Mouse (Mus musculus): Measurements from ENCODE around the gene Pamr1. TPM values are rescaled to one million over a fixed set of nuclear protein-coding genes. Genes with fewer than 3 reads are reported as not detected.

The Pamr1 gene
- total RNA-seq, 2 experiments from 2014 or later, result 3.3 to 7.4 TPM

DNA sequence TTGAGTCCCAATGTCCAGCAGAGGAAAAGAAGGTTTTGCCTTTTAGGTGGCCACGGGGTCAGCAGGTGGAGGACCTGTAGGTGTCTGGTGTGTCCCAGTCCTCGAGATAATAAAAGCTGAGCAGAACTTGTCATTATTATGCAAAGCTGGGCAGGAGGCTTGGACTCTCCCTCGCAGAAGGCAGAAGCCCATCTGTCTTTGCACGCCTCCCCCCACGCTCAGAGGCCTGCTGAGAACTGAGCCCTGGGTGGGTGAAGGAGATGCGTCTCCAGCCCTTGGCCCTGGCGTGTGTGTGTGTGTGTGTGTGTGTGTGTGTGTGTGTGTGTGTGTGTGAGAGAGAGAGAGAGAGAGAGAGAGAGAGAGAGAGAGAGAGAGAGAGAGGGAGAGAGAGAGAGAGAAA is 107.9 kb downstream of the Pamr1 start:
- intact Hi-C loops (cut with DNase I), result no loop called here
- no peak for TF ChIP-seq CTCF (IDR thresholded peaks at IDR 0.05)
- Histone ChIP-seq H3K4me3 (no peak overlapping the region), H3K27ac (no peak overlapping the region)
- no peak for DNase-seq

DNA sequence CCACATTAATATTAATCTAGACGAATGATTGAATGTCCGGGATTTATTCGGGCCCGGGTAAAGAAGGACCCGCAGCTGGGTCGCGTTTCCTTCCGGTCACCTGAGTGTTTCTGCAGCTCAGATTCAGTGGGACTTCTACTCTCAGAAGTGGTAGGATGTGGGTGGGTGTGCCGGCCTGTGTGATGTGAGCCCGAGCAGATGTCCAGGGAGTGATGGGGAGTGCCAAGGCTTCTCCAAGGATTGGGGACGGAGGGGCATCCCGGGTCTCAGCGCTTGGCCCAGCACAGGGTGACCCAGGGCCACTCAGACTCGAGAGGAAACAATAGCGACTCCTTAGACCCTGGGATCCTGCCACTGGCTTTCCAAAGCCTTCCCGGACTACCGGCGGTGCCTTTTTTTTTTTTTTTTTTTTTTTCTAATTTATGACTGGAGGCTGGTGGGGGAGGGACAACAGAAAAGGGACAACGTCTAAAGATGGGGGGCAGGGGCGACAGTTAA is 108.4 kb downstream of the Pamr1 start, which contains the start of gene Slc1a2:
Gene Slc1a2, plus strand, starts transcription at position 497 of the 498 bp plus-strand sequence.
- DNase-seq, result no peak
- peak within 1 kb of the TSS; percentile 77 for H3K4me3 ChIP-seq
- no peak within 1 kb of the TSS for H3K27ac ChIP-seq
- intact Hi-C loops (cut with DNase I), result no loop called here
- no peak for TF ChIP-seq CTCF (IDR thresholded peaks at IDR 0.05)

DNA sequence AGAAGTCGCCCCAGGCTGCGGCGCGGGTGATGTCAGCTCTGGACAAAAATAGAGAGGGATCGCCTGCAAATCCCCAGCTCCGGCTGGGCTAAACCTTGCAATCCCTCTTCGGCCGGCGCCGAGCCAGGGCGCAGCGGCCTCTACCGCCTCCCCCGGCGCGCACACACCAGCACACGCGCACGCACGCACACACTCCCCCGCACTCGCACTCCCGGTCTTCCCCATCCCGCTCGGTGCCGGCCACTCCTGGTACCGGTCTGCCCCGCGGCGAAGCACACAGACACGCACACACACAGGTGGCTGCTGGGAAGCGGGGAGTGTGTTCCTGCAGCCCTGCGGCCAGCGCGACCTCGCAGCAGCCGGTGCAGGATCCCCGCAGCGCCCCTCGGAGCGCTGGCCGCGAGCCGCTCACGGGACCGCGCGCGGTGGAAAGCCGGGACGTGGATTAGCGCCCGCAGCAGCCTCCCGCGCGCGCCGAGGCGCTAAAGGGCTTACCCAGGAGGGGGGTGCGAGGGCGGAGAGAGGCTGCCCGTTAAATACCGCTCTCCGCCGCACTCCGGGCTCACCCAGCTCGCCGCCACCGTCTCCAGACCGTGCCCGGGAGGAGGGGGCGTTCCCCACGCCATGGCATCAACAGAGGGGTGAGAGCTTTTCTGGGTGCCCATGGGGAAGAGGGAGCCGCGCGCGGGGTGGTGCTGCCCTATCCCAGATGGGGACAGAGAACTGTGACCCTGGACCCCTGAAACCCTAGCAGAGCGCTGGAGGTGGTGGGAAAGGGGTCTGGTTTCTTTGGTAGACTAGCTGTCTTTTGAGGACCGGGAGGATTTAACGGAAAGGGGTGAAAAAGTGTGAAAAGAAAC is 109.1 kb downstream of the Pamr1 start:
- Histone ChIP-seq H3K27ac (no peak overlapping the region), H3K4me3 (peak overlapping the region; percentile 77)
- intact Hi-C loops (cut with DNase I), result no loop called here
- TF ChIP-seq CTCF (IDR thresholded peaks at IDR 0.05), result peak; percentile 20; the same call in 1 of the 2 replicates
- DNase-seq, result peak; percentile 54

DNA sequence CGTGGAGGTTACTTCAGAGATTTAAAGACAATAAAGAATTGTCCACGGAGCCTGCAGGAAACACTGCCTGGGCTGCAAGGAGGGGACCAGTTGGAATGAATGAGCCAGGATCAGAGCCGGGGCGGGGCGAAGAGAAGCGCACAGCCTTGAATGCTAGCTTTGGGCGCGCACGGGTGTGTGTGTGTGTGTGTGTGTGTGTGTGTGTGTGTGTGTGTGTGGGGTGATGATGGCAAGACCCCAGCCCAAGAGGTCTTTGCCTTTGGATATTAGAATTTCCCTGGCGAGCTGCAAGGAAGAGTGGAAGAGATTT is 109.7 kb downstream of the Pamr1 start:
- peak overlapping the region; percentile 77 for H3K4me3 ChIP-seq
- no peak for DNase-seq
- intact Hi-C loops (cut with DNase I), result no loop called here
- H3K27ac ChIP-seq, result no peak overlapping the region
- no peak for TF ChIP-seq CTCF (IDR thresholded peaks at IDR 0.05)

DNA sequence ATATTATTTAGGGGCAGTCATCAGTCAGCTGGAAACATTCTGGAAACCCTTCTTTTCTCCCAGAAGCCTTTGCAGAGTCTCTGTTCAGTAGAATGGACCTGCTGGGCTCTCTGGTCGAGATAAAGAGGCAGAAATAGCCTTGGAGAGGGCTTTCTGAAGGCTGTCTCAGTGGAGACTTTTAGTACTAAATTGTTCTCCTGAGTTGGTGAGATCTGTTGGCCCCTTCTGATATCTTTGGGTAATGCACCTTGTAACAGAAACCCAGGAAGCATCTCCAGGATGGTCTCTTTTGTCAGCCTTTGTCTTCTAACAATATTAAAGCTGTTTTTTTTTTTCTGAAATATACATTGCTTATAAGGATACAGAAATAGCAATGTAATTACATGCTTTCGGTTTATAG is 111.2 kb downstream of the Pamr1 start:
- no peak for DNase-seq
- no peak for TF ChIP-seq CTCF (IDR thresholded peaks at IDR 0.05)
- intact Hi-C loops (cut with DNase I), result no loop called here

DNA sequence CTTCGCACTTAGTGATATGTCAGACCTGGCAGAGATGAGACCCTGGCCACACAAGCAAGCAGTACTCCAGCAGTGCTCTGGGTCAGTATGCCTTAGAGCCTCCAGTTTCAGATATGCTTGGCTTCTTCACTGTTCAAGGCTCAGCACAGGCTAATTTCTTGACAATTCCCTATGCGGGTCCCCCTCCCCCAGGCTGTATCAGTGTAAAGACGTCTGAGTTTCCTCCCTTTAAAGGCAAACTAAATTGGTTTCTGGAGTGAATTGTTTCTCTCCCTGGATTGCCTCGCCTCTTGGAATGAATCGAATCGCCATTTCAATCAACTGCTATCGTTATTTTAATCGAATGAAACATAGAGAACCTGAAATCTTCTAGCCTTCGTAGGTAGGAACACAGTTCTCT is 113.1 kb downstream of the Pamr1 start:
- intact Hi-C loops (cut with DNase I), result no loop called here
- Histone ChIP-seq H3K4me3 (no peak overlapping the region), H3K27ac (no peak overlapping the region)
- no peak for DNase-seq
- no peak for TF ChIP-seq CTCF (IDR thresholded peaks at IDR 0.05)

More for the DNA sequence above, 111.2 kb downstream of the Pamr1 start:
- no peak overlapping the region for H3K27ac ChIP-seq
- no peak overlapping the region for H3K4me3 ChIP-seq

DNA sequence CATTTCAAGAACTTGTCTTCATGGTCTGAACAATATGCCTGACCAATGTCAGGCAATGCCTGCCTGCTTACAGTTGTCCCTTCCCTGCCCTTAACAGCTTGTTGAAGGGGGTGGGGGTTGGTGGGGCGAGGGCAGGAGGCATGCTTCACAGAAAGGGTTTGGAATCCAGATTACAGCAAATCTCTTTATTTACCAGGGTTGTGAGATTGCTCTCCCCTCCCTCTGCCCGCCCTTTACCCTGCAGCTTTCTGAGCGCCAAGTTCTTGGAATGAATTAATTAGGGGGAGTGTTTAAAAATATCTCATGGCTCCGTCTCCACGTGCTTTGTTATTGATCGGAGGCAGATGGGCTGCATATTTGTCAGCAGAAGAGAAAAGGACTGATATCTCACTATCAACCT is 113.5 kb downstream of the Pamr1 start:
- no peak for TF ChIP-seq CTCF (IDR thresholded peaks at IDR 0.05)
- Histone ChIP-seq H3K27ac (no peak overlapping the region), H3K4me3 (no peak overlapping the region)
- intact Hi-C loops (cut with DNase I), result no loop called here
- no peak for DNase-seq

DNA sequence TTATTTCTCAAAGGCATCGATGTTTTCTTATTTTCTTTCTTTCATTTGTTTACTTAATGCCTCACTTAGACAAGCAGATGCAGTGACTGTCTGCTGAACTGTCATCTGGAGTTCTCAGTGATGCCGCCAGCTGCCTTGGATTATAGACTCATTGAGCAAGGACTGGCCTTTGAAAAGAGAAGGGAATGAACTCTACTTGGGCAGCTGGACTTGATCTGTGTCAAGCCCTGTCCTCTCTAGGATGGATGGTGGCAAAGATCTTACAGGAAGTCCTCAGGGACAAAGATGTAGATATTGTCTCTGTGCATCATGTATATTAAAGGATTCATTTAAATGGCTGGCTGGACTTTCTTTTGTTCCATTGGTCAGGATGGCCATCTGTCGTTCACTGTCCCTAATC is 114.1 kb downstream of the Pamr1 start:
- Histone ChIP-seq H3K27ac (no peak overlapping the region), H3K4me3 (no peak overlapping the region)
- TF ChIP-seq CTCF (IDR thresholded peaks at IDR 0.05), result no peak
- intact Hi-C loops (cut with DNase I), result no loop called here
- DNase-seq, result no peak

DNA sequence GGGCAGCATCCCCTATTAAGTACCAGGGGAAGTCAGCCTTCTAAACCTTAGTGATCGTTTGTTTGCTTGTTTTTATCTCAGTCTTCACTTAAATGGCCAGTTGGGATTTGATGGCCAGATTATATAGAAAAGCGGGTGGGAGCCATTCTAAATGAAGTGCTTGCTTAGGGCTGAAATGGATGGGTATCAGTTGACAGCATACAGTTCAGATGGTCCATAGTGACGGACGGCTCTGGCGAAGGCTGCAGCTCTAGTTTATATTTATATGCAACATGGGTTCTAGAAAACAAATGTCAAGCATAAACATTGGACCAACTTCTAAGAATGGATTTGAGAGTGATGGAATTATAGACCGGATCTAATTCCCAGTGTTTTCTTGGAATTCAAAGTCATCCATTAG is 118.2 kb downstream of the Pamr1 start:
- intact Hi-C loops (cut with DNase I), result no loop called here
- Histone ChIP-seq H3K4me3 (no peak overlapping the region), H3K27ac (no peak overlapping the region)
- no peak for DNase-seq
- no peak for TF ChIP-seq CTCF (IDR thresholded peaks at IDR 0.05)

DNA sequence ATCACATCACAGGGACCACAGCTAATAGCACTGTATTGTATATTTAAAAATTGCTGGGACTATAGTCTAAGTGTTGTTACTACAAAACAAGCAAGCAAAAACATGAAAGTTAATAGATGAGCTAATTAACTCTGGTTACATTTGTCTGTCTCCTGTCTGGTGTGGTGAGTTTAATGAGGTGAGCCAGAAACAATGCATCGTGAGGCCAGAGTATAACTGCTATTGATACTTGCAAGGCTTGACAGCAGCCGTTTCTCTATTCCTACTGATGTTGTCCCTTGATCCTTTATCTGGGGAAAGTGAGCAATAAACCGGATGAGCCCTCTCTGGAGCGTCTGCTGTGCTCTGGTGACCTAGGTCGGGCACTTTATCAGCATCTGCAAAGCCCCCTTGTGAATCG is 119.8 kb downstream of the Pamr1 start:
- Histone ChIP-seq H3K27ac (no peak overlapping the region), H3K4me3 (no peak overlapping the region)
- intact Hi-C loops (cut with DNase I), result no loop called here
- no peak for DNase-seq
- TF ChIP-seq CTCF (IDR thresholded peaks at IDR 0.05), result no peak

DNA sequence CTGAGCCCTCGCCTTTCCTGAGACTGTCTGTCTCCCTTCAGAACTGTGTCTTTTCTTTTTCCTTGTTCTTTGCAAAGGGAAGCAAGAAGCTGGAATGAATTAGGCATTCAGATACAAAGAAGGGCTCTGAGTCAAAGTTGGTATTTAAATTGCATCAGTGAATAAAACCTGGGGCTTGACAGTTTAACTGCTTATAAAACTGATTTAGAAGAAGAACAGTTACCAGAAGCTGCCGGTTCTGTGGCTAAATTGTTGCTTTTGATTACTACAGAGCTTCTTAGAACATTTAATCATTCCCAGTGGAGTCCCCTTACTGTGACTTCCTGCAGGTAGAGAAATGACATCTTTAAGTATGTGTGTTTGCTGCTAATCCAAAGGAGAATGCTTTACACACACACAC is 124.8 kb downstream of the Pamr1 start:
- TF ChIP-seq CTCF (IDR thresholded peaks at IDR 0.05), result no peak
- DNase-seq, result no peak
- intact Hi-C loops (cut with DNase I), result no loop called here
- H3K27ac ChIP-seq, result no peak overlapping the region
- no peak overlapping the region for H3K4me3 ChIP-seq

DNA sequence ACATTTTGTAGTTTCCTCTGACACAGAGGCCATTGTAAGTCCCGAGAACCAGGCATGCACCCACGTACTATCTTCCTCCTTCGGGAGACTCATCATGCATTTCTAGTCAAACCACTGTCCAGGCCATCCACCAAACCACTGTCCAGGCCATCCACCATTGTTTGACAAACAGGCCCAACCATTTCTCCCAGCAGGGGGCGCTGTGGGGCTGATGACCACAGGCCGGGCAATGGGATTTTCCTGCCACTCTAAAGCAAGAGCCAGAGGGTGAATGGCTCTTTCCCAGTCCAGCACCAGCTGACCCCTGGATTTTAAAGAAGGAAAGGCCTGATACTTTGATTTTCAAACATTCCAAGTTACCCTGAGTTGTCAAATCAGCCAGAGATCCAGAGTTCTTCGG is 125.5 kb downstream of the Pamr1 start:
- intact Hi-C loops (cut with DNase I), result no loop called here
- peak; percentile 68 for DNase-seq
- H3K27ac ChIP-seq, result no peak overlapping the region
- peak; percentile 69 for TF ChIP-seq CTCF (IDR thresholded peaks at IDR 0.05)
- H3K4me3 ChIP-seq, result no peak overlapping the region

DNA sequence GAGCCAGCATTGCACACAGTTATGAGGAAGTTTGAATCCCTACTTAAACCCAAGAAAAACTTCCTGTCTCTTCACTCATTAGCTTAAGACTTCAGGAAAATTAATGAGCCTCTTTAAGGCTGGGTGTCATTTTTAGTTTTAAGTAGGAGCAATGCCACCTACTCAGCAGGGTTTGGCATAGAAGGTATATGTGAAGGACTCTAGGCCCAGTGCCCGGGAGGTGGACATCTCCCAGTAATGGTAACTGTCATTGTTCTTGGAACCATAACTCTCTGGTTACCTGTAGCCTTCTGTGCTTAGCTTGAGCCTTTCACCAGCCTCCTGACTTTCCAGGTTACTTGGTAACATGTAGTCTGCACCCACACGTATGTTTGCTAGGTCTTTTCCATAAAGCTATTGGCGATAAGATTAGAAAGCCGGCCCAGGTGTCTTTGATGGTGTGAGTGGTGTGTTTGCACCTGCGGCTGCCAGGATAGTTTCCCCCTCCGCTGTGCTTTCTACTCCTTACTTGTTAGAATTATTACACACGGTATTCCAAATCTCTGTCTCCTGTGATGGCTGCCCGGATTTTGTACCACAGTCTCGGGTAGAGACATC is 127.0 kb downstream of the Pamr1 start:
- Histone ChIP-seq H3K27ac (no peak overlapping the region), H3K4me3 (no peak overlapping the region)
- intact Hi-C loops (cut with DNase I), result no loop called here
- no peak for TF ChIP-seq CTCF (IDR thresholded peaks at IDR 0.05)
- no peak for DNase-seq

DNA sequence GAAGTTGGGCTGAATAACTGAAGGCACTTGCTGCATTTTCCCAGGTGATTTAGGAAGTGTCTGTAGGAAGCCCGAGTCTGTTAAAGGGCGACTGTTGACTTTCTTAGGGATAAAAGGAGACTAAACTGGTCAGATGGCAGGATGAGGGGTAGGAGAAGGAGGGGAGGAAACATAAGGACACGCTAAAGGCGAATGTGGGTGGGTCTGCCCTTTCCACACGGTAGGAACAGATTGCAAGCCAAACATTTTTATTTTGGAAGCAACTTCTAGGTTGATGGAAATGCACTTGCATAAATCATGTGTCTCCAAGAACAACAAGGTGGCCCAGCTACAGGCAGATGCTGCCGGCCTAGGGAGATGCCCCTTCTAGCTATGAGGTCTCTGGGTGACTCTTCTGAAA is 127.6 kb downstream of the Pamr1 start:
- no peak for DNase-seq
- H3K4me3 ChIP-seq, result no peak overlapping the region
- intact Hi-C loops (cut with DNase I), result no loop called here
- TF ChIP-seq CTCF (IDR thresholded peaks at IDR 0.05), result no peak
- H3K27ac ChIP-seq, result no peak overlapping the region

All from gastrocnemius, adult 2 months (tissue).